Mouse (Mus musculus): ENCODE results near the gene Ncoa6. TPM values are rescaled to one million over a fixed set of nuclear protein-coding genes. Genes with fewer than 3 reads are reported as not detected.
A peak's percentile ranks its signal among the peaks of the same experiment; 100 is the strongest.

Gene Ncoa6
- polyA plus RNA-seq, 1 experiment from 2014 or later = 24.0 TPM

DNA sequence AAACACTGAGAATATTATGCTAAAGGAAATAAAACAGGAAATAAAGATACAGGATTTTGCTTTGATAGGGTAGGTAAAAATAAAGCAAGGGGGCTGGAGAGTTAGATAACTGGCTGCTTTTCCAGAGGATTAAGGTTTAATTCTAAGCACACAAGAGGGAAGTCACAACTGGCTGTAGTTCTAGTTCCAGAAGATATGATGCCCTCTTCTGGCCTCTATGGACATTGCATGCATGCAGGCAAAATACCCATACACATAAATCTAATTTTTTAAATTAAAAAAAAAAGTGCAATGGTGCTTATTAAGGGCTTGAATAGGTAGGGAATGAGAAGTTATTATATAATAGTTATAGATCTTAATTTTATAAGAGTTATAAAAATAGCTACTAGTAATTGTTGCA lies 37.2 kb downstream of the Ncoa6 start:
- H3K27me3 ChIP-seq = no peaks in the 10 kb centered on the region
- no peak overlapping the region for H3K4me3 ChIP-seq (replicated peaks)
- H3K9ac ChIP-seq (replicated peaks) = no peak overlapping the region
- H3K4me1 ChIP-seq (replicated peaks) = no peaks in the 10 kb centered on the region
- ATAC-seq (ENCODE audit: insufficient number of reproducible peaks, insufficient read depth, low FRiP score, low TSS enrichment, low read depth) = no peak
- no peak overlapping the region for H3K27ac ChIP-seq
- H3K36me3 ChIP-seq = peaks cover 58% of the 10 kb centered on the region
- no peak overlapping the region for H3K4me2 ChIP-seq
- no peaks in the 10 kb centered on the region for H3K9me3 ChIP-seq

DNA sequence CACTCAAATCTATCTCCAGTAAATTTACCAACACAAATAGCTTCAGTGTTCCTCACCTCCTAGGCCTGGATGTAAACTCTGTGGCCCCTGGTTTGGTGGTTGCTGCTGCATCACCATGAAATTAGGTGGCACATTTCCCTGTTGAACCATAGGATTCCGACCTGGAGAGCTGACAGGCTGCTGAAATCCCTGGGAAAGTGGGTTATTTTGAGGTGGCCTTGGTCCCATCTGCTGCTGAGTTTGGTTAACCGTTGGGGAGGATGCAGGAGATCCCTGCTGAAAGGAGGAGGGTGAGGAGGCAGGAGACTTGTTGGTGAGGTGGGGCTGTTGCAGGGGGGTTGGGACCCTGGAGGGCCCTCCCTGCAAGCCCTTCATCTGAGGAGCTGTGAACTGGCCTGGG lies 52.8 kb downstream of the Ncoa6 start:
- no peaks in the 10 kb centered on the region for H3K27me3 ChIP-seq
- no peak for ATAC-seq (ENCODE audit: insufficient number of reproducible peaks, insufficient read depth, low FRiP score, low TSS enrichment, low read depth)
- WGBS = 80% methylated on average over 2 of the region's 2 CpGs
- H3K4me3 ChIP-seq (replicated peaks) = no peak overlapping the region
- H3K9me3 ChIP-seq = no peaks in the 10 kb centered on the region
- H3K4me2 ChIP-seq = no peak overlapping the region
- H3K4me1 ChIP-seq (replicated peaks) = no peaks in the 10 kb centered on the region
- H3K27ac ChIP-seq = no peak overlapping the region
- H3K9ac ChIP-seq (replicated peaks) = no peak overlapping the region
- H3K36me3 ChIP-seq = peaks cover 62% of the 10 kb centered on the region

- H3K9me3 ChIP-seq = no peaks in the 10 kb centered on the region
- H3K36me3 ChIP-seq = peaks cover 75% of the 10 kb centered on the region
- 92% methylated on average over 1 of the region's 1 CpGs for WGBS
- no peak overlapping the region for H3K27ac ChIP-seq
- H3K9ac ChIP-seq (replicated peaks) = no peak overlapping the region
- no peaks in the 10 kb centered on the region for H3K27me3 ChIP-seq
- no peaks in the 10 kb centered on the region for H3K4me1 ChIP-seq (replicated peaks)
- no peak for ATAC-seq (ENCODE audit: insufficient number of reproducible peaks, insufficient read depth, low FRiP score, low TSS enrichment, low read depth)
- no peak overlapping the region for H3K4me2 ChIP-seq
- H3K4me3 ChIP-seq (replicated peaks) = no peak overlapping the region
Measured at GRCm38 (mm10) chr2:155404635-155405034, 69.1 kb downstream of the Ncoa6 start.

- H3K9ac ChIP-seq (replicated peaks) = no peak overlapping the region
- H3K27me3 ChIP-seq = no peaks in the 10 kb centered on the region
- H3K27ac ChIP-seq = no peak overlapping the region
- H3K36me3 ChIP-seq = peaks cover 68% of the 10 kb centered on the region
- H3K9me3 ChIP-seq = no peaks in the 10 kb centered on the region
- H3K4me2 ChIP-seq = no peak overlapping the region
- H3K4me3 ChIP-seq (replicated peaks) = no peak overlapping the region
- no peak for ATAC-seq (ENCODE audit: insufficient number of reproducible peaks, insufficient read depth, low FRiP score, low TSS enrichment, low read depth)
- WGBS = 96% methylated on average over 4 of the region's 4 CpGs
- no peaks in the 10 kb centered on the region for H3K4me1 ChIP-seq (replicated peaks)
Measured at GRCm38 (mm10) chr2:155401926-155402325, 71.8 kb downstream of the Ncoa6 start.

- Histone ChIP-seq H3K27me3 (no peaks in the 10 kb centered on the region), H3K4me3 (replicated peaks) (no peak overlapping the region), H3K27ac (no peak overlapping the region), H3K9ac (replicated peaks) (no peak overlapping the region), H3K36me3 (peaks cover 64% of the 10 kb centered on the region), H3K4me1 (replicated peaks) (no peaks in the 10 kb centered on the region), H3K9me3 (no peaks in the 10 kb centered on the region), H3K4me2 (no peak overlapping the region)
- no peak for ATAC-seq (ENCODE audit: insufficient number of reproducible peaks, insufficient read depth, low FRiP score, low TSS enrichment, low read depth)
Measured at GRCm38 (mm10) chr2:155400276-155400675, 73.4 kb downstream of the Ncoa6 start.

DNA sequence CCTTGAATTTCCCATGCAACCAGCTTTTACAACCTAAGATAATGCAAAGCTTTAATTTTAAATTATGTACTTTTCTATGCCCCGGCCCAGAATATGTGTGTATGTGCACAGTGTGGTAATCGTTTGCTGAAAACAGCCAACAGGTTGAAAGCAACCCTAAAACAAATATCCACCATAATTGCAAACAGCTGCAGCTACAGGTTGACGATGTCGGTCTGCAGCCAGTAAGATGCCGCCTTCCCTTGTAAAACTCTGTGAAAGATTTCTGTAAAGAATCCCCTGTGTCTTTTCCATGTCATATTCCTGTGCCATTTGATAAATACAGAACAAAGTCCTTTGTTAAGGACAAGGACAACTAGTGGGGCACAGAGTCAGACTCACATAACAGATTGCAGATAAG lies 79.1 kb downstream of the Ncoa6 start:
- no peak overlapping the region for H3K27ac ChIP-seq
- H3K9me3 ChIP-seq = no peaks in the 10 kb centered on the region
- H3K4me1 ChIP-seq (replicated peaks) = 0 out of 2 replicates have a peak, but pooled peaks cover 6% of the 10 kb centered on the region
- no peak for ATAC-seq (ENCODE audit: insufficient number of reproducible peaks, insufficient read depth, low FRiP score, low TSS enrichment, low read depth)
- H3K36me3 ChIP-seq = peaks cover 52% of the 10 kb centered on the region
- H3K4me3 ChIP-seq (replicated peaks) = no peak overlapping the region
- H3K4me2 ChIP-seq = no peak overlapping the region
- no peak overlapping the region for H3K9ac ChIP-seq (replicated peaks)
- WGBS = 24% methylated on average over 5 of the region's 5 CpGs
- no peaks in the 10 kb centered on the region for H3K27me3 ChIP-seq

GRCm38 (mm10) chr2:155388573-155388972 lies 85.1 kb downstream of the Ncoa6 start:
- H3K4me2 ChIP-seq = no peak overlapping the region
- peaks cover 63% of the 10 kb centered on the region for H3K36me3 ChIP-seq
- no peak for ATAC-seq (ENCODE audit: insufficient number of reproducible peaks, insufficient read depth, low FRiP score, low TSS enrichment, low read depth)
- WGBS = 85% methylated on average over 2 of the region's 2 CpGs
- H3K27me3 ChIP-seq = peaks cover 19% of the 10 kb centered on the region
- H3K4me1 ChIP-seq (replicated peaks) = peaks cover 17% of the 10 kb centered on the region
- H3K9ac ChIP-seq (replicated peaks) = no peak overlapping the region
- H3K27ac ChIP-seq = no peak overlapping the region
- H3K4me3 ChIP-seq (replicated peaks) = no peak overlapping the region
- no peaks in the 10 kb centered on the region for H3K9me3 ChIP-seq

DNA sequence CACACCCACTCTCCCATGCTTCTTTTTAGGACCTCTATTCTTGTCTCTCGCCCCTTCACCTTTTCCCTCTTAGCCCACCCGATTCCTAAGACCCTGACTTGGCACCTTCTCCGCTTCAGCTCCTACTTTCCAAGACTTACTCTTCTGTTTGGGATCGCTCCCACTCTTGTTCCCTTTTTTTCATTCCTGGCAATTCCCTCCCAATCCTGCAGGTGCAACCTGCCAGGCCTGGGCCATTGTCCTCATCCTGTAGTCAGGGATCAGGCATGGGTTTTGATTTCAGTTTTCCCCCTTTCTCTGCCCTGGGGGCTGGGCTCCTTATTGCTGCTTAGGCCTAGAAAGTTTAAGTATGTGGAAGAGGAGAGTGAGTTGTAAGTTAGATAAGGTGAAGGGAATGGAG lies 86.6 kb downstream of the Ncoa6 start:
- no peak overlapping the region for H3K27ac ChIP-seq
- WGBS = 52% methylated on average over 4 of the region's 4 CpGs
- H3K9ac ChIP-seq (replicated peaks) = no peak overlapping the region
- no peak overlapping the region for H3K4me3 ChIP-seq (replicated peaks)
- no peak for ATAC-seq (ENCODE audit: insufficient number of reproducible peaks, insufficient read depth, low FRiP score, low TSS enrichment, low read depth)
- H3K4me1 ChIP-seq (replicated peaks) = peaks cover 31% of the 10 kb centered on the region
- peaks cover 58% of the 10 kb centered on the region for H3K36me3 ChIP-seq
- H3K9me3 ChIP-seq = no peaks in the 10 kb centered on the region
- H3K27me3 ChIP-seq = peaks cover 19% of the 10 kb centered on the region
- H3K4me2 ChIP-seq = no peak overlapping the region

- 14% methylated on average over 27 of the region's 27 CpGs for WGBS
- Histone ChIP-seq H3K4me1 (replicated peaks) (peaks cover 31% of the 10 kb centered on the region), H3K9me3 (no peaks in the 10 kb centered on the region), H3K4me2 (peak overlapping the region; percentile 4; the same call in 1 of the 2 replicates), H3K27me3 (peaks cover 19% of the 10 kb centered on the region), H3K36me3 (peaks cover 58% of the 10 kb centered on the region), H3K9ac (replicated peaks) (no peak overlapping the region), H3K4me3 (replicated peaks) (0 out of 2 replicates have a peak overlapping the region, but pooled peaks have one; percentile 3), H3K27ac (0 out of 2 replicates have a peak overlapping the region, but pooled peaks have one; percentile 7)
- ATAC-seq (ENCODE audit: insufficient number of reproducible peaks, insufficient read depth, low FRiP score, low TSS enrichment, low read depth) = no peak
Measured at GRCm38 (mm10) chr2:155386534-155386899, 87.2 kb downstream of the Ncoa6 start.

GRCm38 (mm10) chr2:155385731-155386533 lies 87.8 kb downstream of the Ncoa6 start:
- Histone ChIP-seq H3K27ac (no peak overlapping the region), H3K4me1 (replicated peaks) (peaks cover 32% of the 10 kb centered on the region), H3K4me2 (peak overlapping the region; percentile 4; the same call in 1 of the 2 replicates), H3K9me3 (no peaks in the 10 kb centered on the region), H3K27me3 (peaks cover 22% of the 10 kb centered on the region), H3K9ac (replicated peaks) (no peak overlapping the region), H3K36me3 (peaks cover 52% of the 10 kb centered on the region), H3K4me3 (replicated peaks) (no peak overlapping the region)
- 57% methylated on average over 18 of the region's 18 CpGs for WGBS
- ATAC-seq (ENCODE audit: insufficient number of reproducible peaks, insufficient read depth, low FRiP score, low TSS enrichment, low read depth) = no peak

DNA sequence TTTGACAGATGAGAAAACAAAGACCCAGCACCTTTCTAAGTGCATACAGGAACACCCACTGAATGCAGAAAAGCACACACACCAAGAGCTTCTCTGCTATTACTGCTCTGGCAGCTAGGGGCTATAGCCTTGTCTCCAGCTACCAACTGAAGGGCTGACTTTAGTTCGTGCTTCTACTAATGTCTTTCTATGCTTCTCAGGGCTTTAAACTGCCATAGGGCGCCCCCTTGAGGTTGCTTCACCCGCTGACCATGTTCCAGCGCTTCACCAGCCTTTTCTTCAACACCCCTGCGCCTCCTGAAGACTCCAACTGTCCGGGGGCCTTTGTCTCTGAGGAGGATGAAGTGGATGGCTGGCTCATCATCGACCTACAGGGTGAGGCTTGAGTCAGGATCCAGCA lies 88.6 kb downstream of the Ncoa6 start:
- no peak overlapping the region for H3K27ac ChIP-seq
- H3K36me3 ChIP-seq = peaks cover 46% of the 10 kb centered on the region
- H3K4me3 ChIP-seq (replicated peaks) = no peak overlapping the region
- no peak for ATAC-seq (ENCODE audit: insufficient number of reproducible peaks, insufficient read depth, low FRiP score, low TSS enrichment, low read depth)
- WGBS = 36% methylated on average over 7 of the region's 7 CpGs
- peaks cover 36% of the 10 kb centered on the region for H3K4me1 ChIP-seq (replicated peaks)
- peaks cover 30% of the 10 kb centered on the region for H3K27me3 ChIP-seq
- H3K9ac ChIP-seq (replicated peaks) = no peak overlapping the region
- no peak overlapping the region for H3K4me2 ChIP-seq
- H3K9me3 ChIP-seq = no peaks in the 10 kb centered on the region

Measured in limb, embryonic 12.5 days (tissue).